Mouse (Mus musculus) kidney, adult 2 months (tissue): ENCODE results near the gene Rrp9. TPM values are rescaled to one million over a fixed set of nuclear protein-coding genes. Genes with fewer than 3 reads are reported as not detected.
"Not testable (repeated sequence)": the region's sequence is repeated elsewhere in the genome, so short reads cannot be mapped to it uniquely, and the experiment has no call there.

Source experiments
- DNase-seq: peaks from one replicate; pipeline ENCODE4 v3.0.0; 2021
- H3K27ac ChIP-seq: fragments of 200-500 bp; 2 replicates; pipeline ENCODE4 v1.5.1; 2012; ENCODE audit warnings: low read depth, low read length, control low read depth, inconsistent platforms; ENCODE audit not compliant: insufficient read depth
- H3K27me3 ChIP-seq: fragments of 200-500 bp; replicated peaks from 2 replicates; pipeline ENCODE4 v1.6.1; 2012; ENCODE audit warnings: mild to moderate bottlenecking, moderate library complexity, low read length, inconsistent platforms; ENCODE audit not compliant: control insufficient read depth, insufficient read depth
- H3K36me3 ChIP-seq: fragments of 200-500 bp; 2 replicates; pipeline ENCODE4 v1.6.1; 2012; ENCODE audit warnings: mild to moderate bottlenecking, moderate library complexity, low read length, inconsistent platforms; ENCODE audit not compliant: control insufficient read depth, insufficient read depth
- H3K4me1 ChIP-seq: fragments of 200-500 bp; 2 replicates; pipeline ENCODE4 v1.6.1; 2011; ENCODE audit warnings: low read length; ENCODE audit not compliant: control insufficient read depth, insufficient read depth
- H3K4me3 ChIP-seq: fragments of 200-500 bp; 2 replicates; pipeline ENCODE4 v1.5.1; 2011; ENCODE audit warnings: mild to moderate bottlenecking, low read depth, low read length, control low read depth; ENCODE audit not compliant: insufficient read depth
- CTCF ChIP-seq: fragments of 200-500 bp; conservative IDR thresholded peaks from 2 replicates; pipeline ENCODE4 v1.5.1; 2011; ENCODE audit warnings: low read depth, mild to moderate bottlenecking, control low read depth, low read length, moderate library complexity, mixed read lengths; ENCODE audit not compliant: insufficient read depth, insufficient read length
- POLR2A ChIP-seq: fragments of 200-500 bp; IDR thresholded peaks from one replicate; pipeline ENCODE4 v1.6.1; 2011; ENCODE audit warnings: low read depth, low read length, control low read depth
- WGBS: fragments of 180-500 bp; shearing (Covaris S2); methylation state at CpG from one replicate; pipeline ENCODE4 v1.1.7; 2018; 5-methylcytosine and 5-hydroxymethylcytosine counted together
- polyA plus RNA-seq: library from polyadenylated mRNA; depleted of rRNA; stranded (reverse); fragments of >200 nt; gene quantifications from 2 replicates; pipeline ENCODE4 v1.2.3, GENCODE M21; 2012

The Rrp9 gene
- polyA plus RNA-seq, 1 experiment: 17.5 TPM

DNA sequence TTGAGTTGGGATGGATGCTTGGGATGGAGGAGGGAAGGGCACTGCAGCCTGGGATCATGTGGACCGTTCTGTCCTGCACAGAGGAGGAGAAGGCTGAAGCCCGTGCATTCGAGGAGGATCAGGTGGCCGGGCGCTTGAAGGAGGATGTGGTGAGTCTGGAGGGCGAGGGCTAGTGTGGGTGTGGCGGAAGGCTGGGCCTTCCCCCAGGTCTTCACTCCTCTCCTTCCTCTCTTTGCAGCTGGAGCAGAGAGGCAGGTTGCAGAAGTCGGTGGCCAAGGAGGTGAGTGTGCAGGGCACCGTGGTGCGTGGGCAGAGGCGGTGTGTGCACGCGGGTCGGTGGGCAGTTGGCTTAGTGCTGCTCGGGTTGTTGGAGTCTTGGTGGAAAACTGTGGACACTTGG, 5.3 kb downstream of the Rrp9 start:
- no peak for DNase-seq
- Histone ChIP-seq H3K27ac (no peak overlapping the region), H3K27me3 (no peaks in the 10 kb centered on the region), H3K4me1 (peaks cover 5% of the 10 kb centered on the region; the same call in 1 of the 2 replicates), H3K36me3 (peaks cover 2% of the 10 kb centered on the region), H3K4me3 (no peak overlapping the region)
- TF ChIP-seq CTCF: no peak
- TF ChIP-seq POLR2A: no peak
- WGBS: 71% methylated on average over 15 of the region's 15 CpGs

DNA sequence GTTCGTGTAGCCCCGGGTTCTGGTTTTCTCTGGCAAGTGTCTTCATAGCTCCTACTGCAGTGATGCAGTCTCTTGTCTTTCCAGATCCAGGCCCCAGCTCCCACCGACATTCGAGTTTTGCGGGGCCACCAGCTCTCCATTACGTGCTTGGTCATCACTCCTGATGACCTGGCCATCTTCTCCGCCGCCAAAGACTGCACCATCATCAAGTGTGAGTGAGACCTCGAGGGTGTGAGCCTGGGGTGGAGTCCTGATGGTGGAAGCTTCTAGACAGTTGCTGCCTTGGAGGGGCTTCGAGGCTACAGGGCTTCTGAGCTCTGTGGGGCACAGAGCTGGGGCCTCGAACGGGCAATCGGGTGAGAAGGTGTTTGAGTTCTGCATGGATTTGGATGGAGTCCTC, 5.9 kb downstream of the Rrp9 start:
- no peak overlapping the region for H3K27ac ChIP-seq
- no peak for TF ChIP-seq POLR2A
- H3K27me3 ChIP-seq: no peaks in the 10 kb centered on the region
- H3K4me1 ChIP-seq: 0 out of 2 replicates have a peak, but pooled peaks cover 5% of the 10 kb centered on the region
- WGBS: 91% methylated on average over 13 of the region's 13 CpGs
- H3K36me3 ChIP-seq: peaks cover 2% of the 10 kb centered on the region
- no peak overlapping the region for H3K4me3 ChIP-seq
- DNase-seq: no peak

DNA sequence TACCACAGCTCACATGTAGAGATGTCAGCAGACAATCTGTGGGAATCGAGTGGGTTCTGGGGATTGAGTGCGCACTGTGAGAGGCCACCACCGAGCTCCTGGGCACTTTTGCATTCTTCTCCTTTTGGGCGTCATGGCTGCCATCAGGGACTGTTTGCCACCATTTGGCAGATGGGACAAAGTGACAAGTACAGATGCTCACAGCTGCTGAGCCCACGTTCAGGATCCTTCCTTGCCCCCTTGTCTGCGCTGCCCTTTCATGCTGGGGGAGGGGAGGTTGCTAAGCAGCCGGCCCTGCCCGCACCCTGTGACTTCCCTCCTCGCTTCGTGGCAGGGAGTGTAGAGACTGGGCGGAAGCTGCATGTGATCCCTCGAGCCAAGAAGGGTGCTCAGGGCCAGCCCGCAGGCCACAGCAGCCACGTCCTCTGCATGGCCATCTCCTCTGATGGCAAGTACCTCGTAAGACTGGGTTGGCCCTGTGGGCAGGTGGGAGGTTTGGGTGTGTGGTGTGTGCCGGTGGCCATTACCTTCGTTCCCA, 6.9 kb downstream of the Rrp9 start:
- Histone ChIP-seq H3K4me3 (no peak overlapping the region), H3K4me1 (0 out of 2 replicates have a peak, but pooled peaks cover 5% of the 10 kb centered on the region), H3K36me3 (peaks cover 2% of the 10 kb centered on the region), H3K27ac (no peak overlapping the region), H3K27me3 (no peaks in the 10 kb centered on the region)
- no peak for TF ChIP-seq CTCF
- no peak for DNase-seq
- WGBS: 86% methylated on average over 17 of the region's 17 CpGs

DNA sequence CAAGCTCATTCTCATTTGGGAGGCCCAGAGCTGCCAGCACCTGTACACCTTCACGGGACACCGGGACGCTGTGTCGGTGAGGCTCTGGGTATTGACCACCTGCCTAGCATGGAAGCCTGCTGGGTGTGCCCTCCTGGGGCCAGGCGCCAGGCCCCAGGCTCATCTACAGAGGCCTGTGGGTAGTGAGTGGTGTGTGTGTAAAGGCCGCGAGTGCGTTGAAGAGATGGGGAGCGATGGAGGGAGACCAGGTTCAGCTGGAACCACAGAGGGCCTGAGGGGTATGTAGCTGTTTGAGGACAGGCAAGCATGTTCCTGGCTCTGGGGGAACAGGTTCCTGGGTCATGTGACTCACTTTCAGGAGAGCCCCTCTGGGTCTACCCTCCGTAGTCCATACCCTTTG, 7.4 kb downstream of the Rrp9 start:
- 98% methylated on average over 10 of the region's 10 CpGs for WGBS
- Histone ChIP-seq H3K36me3 (peaks cover 2% of the 10 kb centered on the region), H3K4me1 (0 out of 2 replicates have a peak, but pooled peaks cover under 1% of the 10 kb centered on the region), H3K27ac (no peak overlapping the region), H3K4me3 (no peak overlapping the region), H3K27me3 (no peaks in the 10 kb centered on the region)
- no peak for DNase-seq
- TF ChIP-seq CTCF (no peak), POLR2A (no peak)

GRCm38 (mm10) chr9:106483606-106484005, 7.8 kb downstream of the Rrp9 start:
- no peak for DNase-seq
- WGBS: 91% methylated on average over 17 of the region's 17 CpGs
- Histone ChIP-seq H3K27ac (no peak overlapping the region), H3K27me3 (no peaks in the 10 kb centered on the region), H3K4me3 (no peak overlapping the region), H3K4me1 (no peaks in the 10 kb centered on the region), H3K36me3 (peaks cover 2% of the 10 kb centered on the region)
- TF ChIP-seq CTCF: no peak
- TF ChIP-seq POLR2A: no peak

GRCm38 (mm10) chr9:106485076-106485475, 9.3 kb downstream of the Rrp9 start:
- no peak overlapping the region for H3K27ac ChIP-seq
- no peaks in the 10 kb centered on the region for H3K27me3 ChIP-seq
- 80% methylated on average over 10 of the region's 10 CpGs for WGBS
- TF ChIP-seq POLR2A: no peak
- no peak for TF ChIP-seq CTCF
- no peak overlapping the region for H3K4me3 ChIP-seq
- DNase-seq: no peak
- H3K36me3 ChIP-seq: peaks cover 2% of the 10 kb centered on the region
- H3K4me1 ChIP-seq: no peaks in the 10 kb centered on the region

DNA sequence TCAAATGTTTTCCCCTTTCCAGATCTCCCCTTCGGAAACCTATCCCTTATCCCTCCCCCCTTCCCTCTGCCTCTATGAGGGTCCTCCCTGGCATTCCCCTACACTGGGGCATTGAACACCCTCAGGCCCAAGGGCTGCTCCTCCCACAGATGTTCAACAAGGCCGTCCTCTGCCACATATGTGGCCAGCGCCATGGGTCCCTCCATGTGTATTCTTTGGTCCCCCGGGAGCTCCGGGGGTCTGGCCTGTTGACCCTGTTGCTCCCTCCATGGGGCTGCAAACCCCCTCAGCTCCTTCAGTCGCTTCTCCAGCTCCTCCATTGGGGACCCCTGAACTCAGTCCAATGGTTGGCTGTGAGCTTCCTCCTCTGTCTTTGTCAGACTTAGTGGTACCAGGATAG, 11.8 kb downstream of the Rrp9 start:
- DNase-seq, H3K4me3 ChIP-seq, H3K27me3 ChIP-seq, H3K4me1 ChIP-seq, H3K36me3 ChIP-seq, H3K27ac ChIP-seq: not testable (repeated sequence)
- 86% methylated on average over 6 of the region's 6 CpGs for WGBS

DNA sequence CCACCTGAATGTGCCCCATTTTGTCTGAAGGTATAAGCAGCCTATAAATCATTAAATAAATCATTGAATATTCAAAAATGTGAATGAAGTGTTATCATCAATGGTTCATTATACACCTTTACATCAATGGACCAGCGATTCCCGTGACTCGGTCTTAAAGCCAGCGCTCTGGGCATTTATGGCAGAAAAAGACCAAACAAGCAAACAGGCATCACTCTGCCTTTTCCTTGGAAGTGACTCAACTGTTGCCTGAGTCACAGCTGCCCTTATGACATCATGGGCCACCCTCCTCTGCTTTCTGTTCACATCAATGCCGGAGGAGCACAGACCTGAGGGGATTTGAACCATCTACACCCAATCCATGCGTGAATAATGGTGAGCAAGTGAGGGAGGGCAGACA, 23.9 kb downstream of the Rrp9 start, which contains the start of gene Iqcf1:
Gene Iqcf1 (plus strand): TSS at position 301 of the 400 bp plus-strand sequence.
- DNase-seq: no peak
- Histone ChIP-seq H3K4me3 (no peak within 1 kb of the TSS), H3K27ac (no peak within 1 kb of the TSS), H3K36me3 (no peaks in the 10 kb centered on the region), H3K27me3 (no peaks in the 10 kb centered on the region), H3K4me1 (no peaks in the 10 kb centered on the region)
- TF ChIP-seq CTCF: no peak
- no peak for TF ChIP-seq POLR2A
- WGBS: 93% methylated on average over 6 of the region's 6 CpGs
